Mouse (Mus musculus): ENCODE data around the gene Kdelr1.

Kdelr1 gene

DNA sequence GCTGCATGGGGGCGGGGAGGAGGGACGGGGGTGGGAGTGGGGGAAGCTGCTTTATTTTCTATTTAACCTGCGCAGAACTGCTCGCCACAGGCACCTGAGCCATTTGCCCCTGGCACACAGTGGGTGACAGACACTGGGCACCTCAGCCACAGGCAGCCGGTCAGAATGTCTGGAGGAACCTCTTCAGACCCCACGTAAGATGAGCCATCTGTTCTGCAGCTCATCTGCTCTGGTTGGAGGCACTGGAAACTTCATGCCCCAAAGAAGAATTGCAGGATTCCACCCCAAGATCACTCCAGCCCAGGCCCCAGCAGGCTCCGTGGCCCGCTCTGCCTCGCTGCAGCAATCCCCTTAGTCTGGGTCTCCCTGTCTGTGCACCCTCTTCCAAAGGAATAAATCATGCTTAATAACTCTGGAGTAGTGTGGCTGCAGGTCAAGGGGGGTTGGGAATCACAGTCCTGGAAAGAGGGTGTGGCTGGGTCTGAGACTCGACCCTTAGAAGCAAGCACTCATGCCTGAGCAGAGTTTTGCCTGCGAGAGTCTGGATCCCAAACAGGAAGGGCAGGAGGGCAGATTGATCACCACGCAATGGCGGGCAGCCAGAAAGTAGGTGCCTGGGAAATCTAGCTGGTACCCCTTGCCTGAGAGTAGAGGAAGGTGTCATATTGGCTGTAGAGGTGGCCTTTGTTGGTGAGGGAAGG is 44.6 kb downstream of the Kdelr1 start:
- DNase-seq: no peak

DNA sequence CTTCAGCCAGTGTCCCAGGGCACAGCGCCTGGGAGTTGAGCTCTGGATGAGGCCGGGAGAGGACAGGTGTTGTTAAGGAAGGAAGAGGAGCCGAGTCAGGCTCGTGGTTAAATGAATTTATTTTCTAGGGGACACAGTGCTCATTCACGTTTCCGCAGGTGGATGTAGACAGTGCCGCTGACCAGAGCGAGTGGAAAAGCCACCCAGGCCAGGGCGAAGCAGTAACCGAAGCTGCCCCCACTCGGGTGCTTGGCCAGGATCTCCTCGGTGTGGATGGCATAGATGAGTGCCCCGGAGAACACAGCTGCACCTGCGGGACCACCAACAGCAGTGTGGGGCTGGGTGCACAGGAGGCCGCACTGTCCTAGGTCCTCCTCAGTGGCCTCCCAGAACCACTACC is 45.4 kb downstream of the Kdelr1 start:
- no peak for DNase-seq

DNA sequence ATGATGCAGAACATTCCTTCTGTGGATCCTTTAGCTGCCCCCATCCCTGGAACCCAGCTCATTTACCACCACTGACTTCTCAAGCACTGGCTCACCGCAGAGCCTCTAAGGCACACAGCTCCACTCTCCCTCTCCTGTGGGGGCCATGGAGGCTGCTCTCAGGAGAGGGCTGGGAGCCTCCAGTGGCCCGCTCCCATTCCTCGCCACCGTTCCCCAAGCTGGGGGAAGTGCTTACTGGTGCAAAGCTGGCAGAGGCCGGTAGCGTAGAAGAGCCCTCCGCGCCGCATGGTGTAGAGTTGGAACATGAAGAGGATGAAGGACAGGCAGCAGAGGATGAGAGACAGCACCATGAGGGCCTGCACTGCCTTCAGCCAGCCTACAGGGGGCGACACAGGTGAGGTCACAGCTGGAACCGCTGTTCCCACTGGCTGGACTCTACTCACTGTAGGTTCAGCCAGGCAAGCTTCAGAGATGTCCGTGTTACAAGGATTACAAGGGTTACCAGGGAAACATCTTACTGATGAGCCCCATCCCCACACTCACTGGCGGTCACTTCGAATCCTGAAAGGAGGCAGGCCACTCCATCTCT is 46.6 kb downstream of the Kdelr1 start:
- no peak for DNase-seq

DNA sequence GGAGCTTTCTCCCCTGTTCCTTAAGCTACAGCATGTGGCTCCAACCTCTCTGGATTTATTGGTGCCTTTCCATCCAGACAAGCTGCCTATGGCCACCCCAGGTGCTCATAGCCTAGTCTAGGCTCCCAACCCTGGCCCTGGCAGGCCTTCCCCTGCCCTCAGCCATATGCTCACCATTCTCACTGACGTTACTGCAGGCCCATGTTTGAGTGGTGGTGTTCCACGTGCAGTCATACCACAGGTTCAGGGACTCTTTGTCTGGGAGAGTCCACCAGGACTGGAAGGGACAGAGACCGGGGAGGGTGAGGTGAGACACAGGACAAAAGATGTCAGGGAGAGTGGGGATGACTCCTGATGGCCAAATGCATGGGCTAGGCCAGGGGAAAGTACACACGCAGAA is 47.2 kb downstream of the Kdelr1 start:
- no peak for DNase-seq

DNA sequence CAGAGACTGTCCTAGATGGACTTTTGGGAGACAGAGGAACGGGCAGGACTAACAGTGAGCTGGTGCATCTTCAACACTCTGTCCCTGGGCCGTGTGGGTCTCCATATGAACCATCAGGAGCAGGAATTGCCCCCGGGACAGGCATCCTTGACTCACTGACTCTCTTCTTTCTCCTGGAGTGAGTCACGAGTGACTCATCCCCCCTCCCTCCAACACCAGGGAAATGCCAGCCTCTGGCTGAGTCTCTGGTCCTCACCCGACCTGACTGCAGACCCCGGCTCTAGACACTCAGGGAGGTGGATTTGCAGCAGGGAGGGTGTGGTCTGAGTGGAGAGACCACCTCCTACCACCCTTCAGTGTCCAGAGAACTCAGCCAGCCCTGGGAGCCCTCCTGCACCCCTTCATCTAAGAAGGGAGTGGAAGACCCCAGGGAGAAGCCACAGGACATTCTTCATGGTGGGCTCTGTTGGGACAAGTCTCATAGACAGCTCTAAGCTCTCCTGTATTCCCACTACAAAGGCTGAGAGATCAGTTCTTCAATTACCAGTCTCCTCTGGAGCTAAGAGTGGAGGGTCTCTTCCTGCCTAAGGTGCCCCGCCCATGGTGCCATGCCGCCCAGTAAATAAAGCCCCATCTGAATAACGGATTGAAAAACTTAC is 48.1 kb downstream of the Kdelr1 start:
- DNase-seq: no peak

DNA sequence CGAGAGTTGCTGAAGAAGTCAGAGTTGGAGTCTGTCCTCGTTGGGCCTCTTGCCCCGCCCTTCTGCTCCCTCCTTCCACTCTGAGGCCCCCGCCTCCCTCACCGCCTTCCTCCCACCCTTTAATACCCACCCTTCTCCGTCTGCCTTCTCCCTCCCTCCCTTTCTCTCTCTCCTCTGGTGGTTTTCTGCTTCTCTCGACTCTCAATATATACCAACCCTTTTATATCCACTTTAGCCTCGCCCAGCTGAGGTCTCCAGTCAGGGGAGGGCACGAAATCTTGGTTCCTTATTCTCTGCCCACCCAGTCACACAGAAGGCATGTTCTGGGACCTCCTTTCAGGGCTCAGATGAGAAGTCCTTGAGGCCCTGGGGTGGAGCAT is 48.7 kb downstream of the Kdelr1 start, which contains the start of gene Emp3:
Gene Emp3 (minus strand): TSS at position 163 of the 380 bp plus-strand sequence.
- DNase-seq: no peak

DNA sequence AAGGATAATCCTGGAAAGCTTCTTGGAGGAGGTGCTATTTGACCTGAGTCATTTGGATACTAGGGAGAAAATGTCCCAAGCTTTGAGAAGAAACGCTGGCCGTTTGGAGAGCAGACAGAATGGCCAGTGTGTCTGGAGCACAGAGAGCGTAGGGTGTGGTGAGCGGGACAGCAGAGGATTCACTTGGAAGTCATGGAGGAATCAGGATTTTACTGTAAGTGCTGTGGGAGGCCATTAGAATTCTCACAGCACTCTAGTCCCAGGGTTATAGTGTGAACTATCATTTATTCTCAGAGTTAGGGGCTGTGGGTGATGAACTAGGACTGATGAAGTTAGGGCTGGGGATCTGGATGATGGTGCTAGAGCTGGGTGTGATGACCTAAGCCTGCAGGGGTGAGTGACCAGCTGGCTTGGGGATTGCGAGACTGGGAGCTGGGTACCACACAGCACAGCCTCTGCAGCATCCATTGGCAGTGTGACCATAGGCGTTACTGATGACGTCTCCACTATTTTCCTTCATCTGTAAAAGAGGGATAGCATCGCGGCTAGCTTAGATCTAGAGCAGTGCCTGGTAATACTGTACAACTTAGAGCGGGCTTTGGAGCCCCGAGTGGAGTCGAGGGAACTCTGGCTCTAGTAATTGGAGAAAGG is 49.5 kb downstream of the Kdelr1 start:
- DNase-seq: no peak

DNA sequence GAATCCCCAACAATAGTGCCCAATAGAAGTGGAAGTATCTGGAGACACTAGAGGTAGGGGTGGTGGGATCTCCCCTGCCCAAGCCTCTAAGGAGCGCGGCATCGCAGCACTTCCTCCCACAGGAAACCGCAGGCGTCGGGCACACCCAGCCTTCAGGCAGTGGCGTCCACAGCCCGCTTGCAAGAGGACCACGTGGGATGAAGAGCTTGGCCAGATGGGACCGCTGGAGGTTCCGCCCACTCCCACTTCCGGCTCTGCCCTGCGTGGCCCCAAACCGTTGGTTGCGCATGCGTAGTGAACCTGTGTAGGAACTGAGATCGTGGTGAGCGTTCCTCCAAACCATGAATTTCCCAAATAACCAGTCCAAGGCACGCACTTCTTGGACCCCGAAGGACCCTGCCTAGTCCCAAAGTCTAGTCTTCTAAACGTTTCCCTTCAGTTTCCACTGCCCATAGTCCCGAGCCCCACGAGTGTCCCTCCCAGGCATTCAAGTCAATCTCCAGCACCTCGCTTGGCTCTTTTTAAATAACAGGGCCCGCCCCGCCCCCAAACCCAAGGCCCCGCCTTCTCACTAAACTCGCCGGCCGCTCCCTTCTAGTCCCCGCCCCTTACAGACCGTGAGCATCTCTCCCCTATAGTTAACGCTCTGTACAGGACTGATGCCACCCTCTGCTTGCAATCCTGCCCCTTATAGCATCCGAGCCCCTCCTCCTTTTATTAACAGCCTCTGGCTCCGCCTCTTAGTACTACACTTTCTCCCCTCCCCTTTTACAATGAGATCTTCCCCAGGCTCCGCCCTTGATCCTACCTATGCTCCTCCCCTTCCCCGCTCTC is 50.6 kb downstream of the Kdelr1 start:
- peak; percentile 80 for DNase-seq

DNA sequence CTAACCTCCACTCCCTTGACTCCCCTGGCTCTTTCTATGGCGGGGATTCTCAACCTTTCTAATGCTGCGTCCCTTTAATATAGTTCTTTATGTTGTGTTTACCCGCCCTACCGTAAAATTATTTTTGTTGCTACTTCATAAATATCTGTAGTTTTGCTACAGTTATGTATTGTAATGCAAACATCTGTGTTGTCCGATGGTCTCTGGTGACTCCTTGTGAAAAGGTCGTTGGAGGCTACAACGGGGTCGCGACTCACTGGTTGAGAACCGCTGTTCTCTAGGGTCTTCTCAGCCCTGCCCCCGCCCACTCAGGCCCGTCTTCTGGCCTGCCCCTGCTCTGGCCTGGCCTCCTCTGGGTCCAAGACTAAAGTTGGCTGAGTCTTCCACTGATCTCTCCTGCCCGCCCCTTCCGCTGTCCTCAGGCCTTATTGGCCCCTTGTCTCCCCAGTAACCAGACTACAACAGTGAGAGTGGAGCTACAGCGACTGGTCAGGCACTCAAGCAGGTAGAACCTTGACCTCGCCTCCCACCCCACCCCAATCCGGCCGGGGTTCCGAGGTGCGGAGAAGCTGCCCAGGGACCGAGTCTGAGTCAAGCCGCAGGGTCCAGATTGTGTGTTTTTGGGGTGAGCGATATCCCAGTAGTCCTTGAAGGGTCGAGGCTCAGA is 51.3 kb downstream of the Kdelr1 start, which contains the start of gene Ccdc114:
Gene Ccdc114 (plus strand): TSS at position 311 of the 667 bp plus-strand sequence.
- DNase-seq: peak; percentile 18 to 23

DNA sequence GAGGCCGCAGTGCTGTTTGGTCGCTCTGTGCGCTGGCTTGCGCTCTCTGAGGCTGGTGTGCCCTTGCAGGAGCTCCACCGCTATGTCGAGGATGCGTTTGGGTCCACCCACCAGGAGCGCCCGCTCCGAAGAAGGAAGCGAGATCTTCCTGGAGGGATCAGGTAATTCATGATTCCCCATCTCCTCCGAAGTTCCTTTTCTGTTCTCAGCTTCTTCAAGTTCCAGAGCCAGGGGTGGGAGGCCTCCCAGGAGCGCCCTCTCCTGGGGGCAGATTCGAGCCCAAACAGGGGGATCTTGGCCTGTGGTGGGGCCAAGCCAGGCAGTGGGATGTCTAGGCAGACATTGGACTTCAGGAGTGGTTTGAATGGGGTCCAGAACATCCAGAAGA is 51.9 kb downstream of the Kdelr1 start:
- no peak for DNase-seq

DNA sequence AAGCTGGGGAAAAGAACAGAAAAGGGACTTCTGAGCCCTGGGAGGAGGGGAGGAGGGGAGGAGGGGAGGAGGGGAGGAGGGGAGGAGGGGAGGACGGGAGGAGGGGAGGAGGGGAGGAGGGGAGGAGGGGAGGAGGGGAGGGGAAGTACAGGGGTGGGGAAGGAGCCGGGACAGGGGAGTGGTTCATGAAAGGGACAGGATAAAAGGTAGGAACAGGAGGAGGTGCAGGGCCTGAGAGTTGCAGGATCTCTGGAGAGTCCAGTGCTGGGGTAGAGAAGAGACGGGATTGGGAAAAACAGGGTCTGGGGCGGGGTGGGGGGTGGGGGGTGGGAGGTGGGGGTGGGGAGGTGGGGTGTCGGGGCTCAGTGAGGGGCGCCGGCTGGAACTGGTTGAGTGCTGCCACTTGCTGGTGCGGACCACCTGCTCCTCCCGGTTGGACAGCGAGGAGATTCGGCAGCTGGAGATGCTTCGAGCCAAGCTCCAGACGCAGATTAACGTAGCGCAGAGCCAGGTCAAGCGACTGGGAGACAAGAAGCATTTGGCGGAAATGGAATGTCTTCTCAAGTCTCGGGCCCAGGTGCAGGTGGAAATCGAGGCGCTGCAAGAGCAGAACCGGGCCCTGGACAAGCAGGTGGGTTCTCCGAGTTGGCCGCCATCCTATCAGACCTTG is 56.2 kb downstream of the Kdelr1 start:
- no peak for DNase-seq

DNA sequence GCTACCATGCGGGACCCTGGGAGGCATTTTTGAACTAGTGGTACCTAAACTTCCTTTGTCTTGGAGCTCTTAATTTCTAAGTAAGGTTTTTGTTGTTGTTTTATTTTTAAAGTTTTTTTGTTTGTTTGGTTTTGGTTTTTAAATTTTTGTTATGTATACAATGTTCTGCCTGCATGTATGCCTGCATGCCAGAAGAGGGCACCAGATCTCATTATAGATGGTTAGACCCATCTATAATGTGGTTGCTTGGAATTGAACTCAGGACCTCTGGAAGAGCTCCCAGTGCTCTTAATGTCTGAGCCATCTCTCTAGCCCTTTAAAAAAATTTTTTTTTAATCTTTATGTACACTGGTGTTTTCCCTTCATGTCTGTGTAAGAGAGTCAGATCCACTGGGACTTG is 57.1 kb downstream of the Kdelr1 start:
- no peak for DNase-seq

Measured in cerebellum, adult 18-20 months (tissue).